Mouse (Mus musculus) myocyte (in vitro differentiated cells): ENCODE measurements around the gene Smap2. TPM values are rescaled to one million over a fixed set of nuclear protein-coding genes. Genes with fewer than 3 reads are reported as not detected.

Experiments
- H3K27me3 ChIP-seq: one replicate; pipeline ENCODE4 v1.6.1; 2011; ENCODE audit not compliant: control insufficient read depth, insufficient read depth, insufficient read length
- H3K36me3 ChIP-seq: one replicate; pipeline ENCODE4 v1.6.1; 2011; ENCODE audit not compliant: control insufficient read depth, insufficient read depth
- H3K4me2 ChIP-seq: one replicate; pipeline ENCODE4 v1.6.1; 2011; ENCODE audit warnings: low read depth, control low read depth
- H3K4me3 ChIP-seq: one replicate; pipeline ENCODE4 v1.5.1; 2011; ENCODE audit warnings: mild to moderate bottlenecking, control low read depth, moderate library complexity
- H3K79me2 ChIP-seq: one replicate; pipeline ENCODE4 v1.6.1; 2011; ENCODE audit not compliant: control insufficient read depth, insufficient read depth
- H3ac ChIP-seq: one replicate; pipeline ENCODE4 v1.6.1; 2011; ENCODE audit not compliant: control insufficient read depth, insufficient read length
- CEBPB ChIP-seq: IDR thresholded peaks from 2 replicates; pipeline ENCODE4 v1.6.1; 2011; ENCODE audit warnings: mild to moderate bottlenecking, moderate library complexity; ENCODE audit not compliant: poor library complexity, insufficient read depth, severe bottlenecking
- E2F4 ChIP-seq: IDR thresholded peaks from one replicate; pipeline ENCODE4 v1.6.1; 2011; ENCODE audit warnings: mild to moderate bottlenecking, control low read depth, moderate library complexity; ENCODE audit not compliant: insufficient read depth
- MAX ChIP-seq: IDR thresholded peaks from one replicate; pipeline ENCODE4 v1.6.1; 2011; ENCODE audit warnings: low read depth, mild to moderate bottlenecking, control low read depth
- MYOD1 ChIP-seq, 3 experiments: IDR thresholded peaks; one replicate each; pipeline ENCODE4 v1.6.1; 2011; ENCODE audit warnings: control low read depth in 2 of 3, low read depth in 2 of 3, mild to moderate bottlenecking in 2 of 3, moderate library complexity in 1 of 3; ENCODE audit not compliant: insufficient read length in 2 of 3, control insufficient read depth in 1 of 3
- MYOG ChIP-seq, 3 experiments: IDR thresholded peaks; one replicate each; pipeline ENCODE4 v1.6.1; 2011; ENCODE audit warnings: control low read depth in 2 of 3, low read depth in 2 of 3, mild to moderate bottlenecking in 2 of 3; ENCODE audit not compliant: insufficient read length in 2 of 3, control insufficient read depth in 1 of 3, insufficient read depth in 1 of 3
- POLR2A ChIP-seq: IDR thresholded peaks from one replicate; pipeline ENCODE4 v1.6.1; 2011; ENCODE audit warnings: low read depth, mild to moderate bottlenecking, control low read depth, moderate library complexity; ENCODE audit not compliant: insufficient read length
- POLR2AphosphoS2 ChIP-seq: IDR thresholded peaks from one replicate; pipeline ENCODE4 v1.6.1; 2011; ENCODE audit warnings: low read depth, control low read depth; ENCODE audit not compliant: insufficient read length
- REST ChIP-seq: IDR thresholded peaks from one replicate; pipeline ENCODE4 v1.6.1; 2011; ENCODE audit warnings: mild to moderate bottlenecking, control low read depth, moderate library complexity; ENCODE audit not compliant: insufficient read depth, insufficient read length
- SRF ChIP-seq: IDR thresholded peaks from one replicate; pipeline ENCODE4 v1.6.1; 2011; ENCODE audit warnings: low read depth; ENCODE audit not compliant: control insufficient read depth, insufficient read length
- TCF12 ChIP-seq: IDR thresholded peaks from one replicate; pipeline ENCODE4 v1.6.1; 2011; ENCODE audit warnings: mild to moderate bottlenecking, control low read depth; ENCODE audit not compliant: poor library complexity, insufficient read depth, severe bottlenecking
- TCF3 ChIP-seq: IDR thresholded peaks from one replicate; pipeline ENCODE4 v1.6.1; 2011; ENCODE audit warnings: low read depth, control low read depth; ENCODE audit not compliant: insufficient read length
- USF1 ChIP-seq: IDR thresholded peaks from one replicate; pipeline ENCODE4 v1.6.1; 2011; ENCODE audit warnings: low read depth, mild to moderate bottlenecking, control low read depth, moderate library complexity
- polyA plus RNA-seq: library from polyadenylated mRNA; unstranded; fragments of >200 nt; fragmentation: generic; extraction: Trizol; gene quantifications from one replicate; pipeline ENCODE4 v1.2.1, GENCODE M21; 2012; ENCODE audit warnings: missing spikeins

Gene Smap2
- polyA plus RNA-seq, 1 experiment = 31.3 TPM

GRCm38 (mm10) chr4:121021911-121022310 lies 4.9 kb upstream of the Smap2 start:
- Histone ChIP-seq H3K27me3 (no peaks in the 10 kb centered on the region), H3K36me3 (no peaks in the 10 kb centered on the region), H3K4me2 (no peak overlapping the region), H3ac (no peak overlapping the region), H3K79me2 (no peaks in the 10 kb centered on the region), H3K4me3 (no peak overlapping the region)
- no peak for TF ChIP-seq TCF12
- no peak for TF ChIP-seq TCF3
- no peak for TF ChIP-seq SRF
- TF ChIP-seq CEBPB = no peak
- no peak for TF ChIP-seq POLR2A
- TF ChIP-seq POLR2AphosphoS2 = no peak
- no peak for TF ChIP-seq MAX
- no peak for TF ChIP-seq REST
- no peak for TF ChIP-seq E2F4
- TF ChIP-seq USF1 = no peak
- no peak for TF ChIP-seq MYOD1 (IDR thresholded peaks at IDR 0.05; ENCODE audit: control insufficient read depth in 1 of 3, insufficient read length in 2 of 3, low read depth in 2 of 3)
- TF ChIP-seq MYOG (IDR thresholded peaks at IDR 0.05; ENCODE audit: control insufficient read depth in 1 of 3, insufficient read depth in 1 of 3, insufficient read length in 2 of 3, low read depth in 2 of 3) = no peak

GRCm38 (mm10) chr4:121020040-121020790 lies 3.2 kb upstream of the Smap2 start:
- no peak overlapping the region for H3K4me3 ChIP-seq
- H3K27me3 ChIP-seq = no peaks in the 10 kb centered on the region
- TF ChIP-seq MAX = no peak
- no peak for TF ChIP-seq MYOD1 (IDR thresholded peaks at IDR 0.05; ENCODE audit: control insufficient read depth in 1 of 3, insufficient read length in 2 of 3, low read depth in 2 of 3)
- no peak for TF ChIP-seq POLR2AphosphoS2
- no peak for TF ChIP-seq TCF12
- no peak for TF ChIP-seq USF1
- no peak for TF ChIP-seq SRF
- TF ChIP-seq E2F4 = no peak
- peaks cover 16% of the 10 kb centered on the region for H3K79me2 ChIP-seq
- no peaks in the 10 kb centered on the region for H3K36me3 ChIP-seq
- H3ac ChIP-seq = no peak overlapping the region
- peak overlapping the region; percentile 31 for H3K4me2 ChIP-seq

GRCm38 (mm10) chr4:121018250-121018649 lies 1.2 kb upstream of the Smap2 start:
- no peak for TF ChIP-seq USF1
- no peak for TF ChIP-seq MYOG (IDR thresholded peaks at IDR 0.05; ENCODE audit: control insufficient read depth in 1 of 3, insufficient read depth in 1 of 3, insufficient read length in 2 of 3, low read depth in 2 of 3)
- TF ChIP-seq MAX = no peak
- no peak for TF ChIP-seq CEBPB
- TF ChIP-seq MYOD1 (IDR thresholded peaks at IDR 0.05; ENCODE audit: control insufficient read depth in 1 of 3, insufficient read length in 2 of 3, low read depth in 2 of 3) = no peak
- TF ChIP-seq TCF3 = no peak
- TF ChIP-seq SRF = no peak
- no peak for TF ChIP-seq REST
- Histone ChIP-seq H3K79me2 (peaks cover 36% of the 10 kb centered on the region), H3ac (no peak overlapping the region), H3K4me2 (no peak overlapping the region), H3K36me3 (no peaks in the 10 kb centered on the region), H3K4me3 (no peak overlapping the region), H3K27me3 (no peaks in the 10 kb centered on the region)

- Histone ChIP-seq H3K79me2 (peaks cover 50% of the 10 kb centered on the region), H3K27me3 (no peaks in the 10 kb centered on the region), H3K4me2 (peak overlapping the region; percentile 82), H3K4me3 (peak overlapping the region; percentile 82), H3ac (peak overlapping the region; percentile 76), H3K36me3 (no peaks in the 10 kb centered on the region)
- TF ChIP-seq REST (no peak), MYOG (IDR thresholded peaks at IDR 0.05; ENCODE audit: control insufficient read depth in 1 of 3, insufficient read depth in 1 of 3, insufficient read length in 2 of 3, low read depth in 2 of 3) (no peak), TCF3 (no peak), TCF12 (no peak), USF1 (no peak), SRF (no peak), MAX (no peak), MYOD1 (IDR thresholded peaks at IDR 0.05; ENCODE audit: control insufficient read depth in 1 of 3, insufficient read length in 2 of 3, low read depth in 2 of 3) (no peak), CEBPB (no peak), E2F4 (no peak), POLR2AphosphoS2 (no peak), POLR2A (no peak)
Observed at GRCm38 (mm10) chr4:121016021-121016898, 787 bp downstream of the Smap2 start.
